Mouse (Mus musculus): ENCODE results near the gene Pkn2. TPM values are rescaled to one million over a fixed set of nuclear protein-coding genes. Genes with fewer than 3 reads are reported as not detected.
A peak's percentile ranks its signal among the peaks of the same experiment; 100 is the strongest.

Gene Pkn2
- total RNA-seq (2021) = 10 to 100 TPM; 38.6 to 39.5 TPM
- long read RNA-seq, experiment 1, full-length matches to known transcripts = 6 of 8 reads
- long read RNA-seq, experiment 1, partial matches to known transcripts = 1 of 8 reads
- long read RNA-seq, experiment 1, other reads (novel, unspliced or antisense) = 1 of 8 reads
- long read RNA-seq, experiment 2, full-length matches to known transcripts = 4 of 7 reads
- long read RNA-seq, experiment 2, partial matches to known transcripts = 0 of 7 reads
- long read RNA-seq, experiment 2, other reads (novel, unspliced or antisense) = 3 of 7 reads

GRCm38 (mm10) chr3:142881872-142882623, at the start of gene Pkn2:
TSS of gene Pkn2 (minus strand) at chr3:142882004.
- DNase-seq = peak; percentile 99

GRCm38 (mm10) chr3:142929906-142930305, 48.1 kb upstream of the Pkn2 start:
- DNase-seq = no peak

GRCm38 (mm10) chr3:142927311-142927710, 45.5 kb upstream of the Pkn2 start:
- no peak for DNase-seq

GRCm38 (mm10) chr3:142924831-142925348, 43.1 kb upstream of the Pkn2 start:
- DNase-seq = no peak

- no peak for DNase-seq
Observed at GRCm38 (mm10) chr3:142919070-142919469, 37.3 kb upstream of the Pkn2 start.

GRCm38 (mm10) chr3:142917760-142918439, 36.1 kb upstream of the Pkn2 start:
- peak in 1 of 2 experiments; percentile 4 for DNase-seq

GRCm38 (mm10) chr3:142917171-142917570, 35.4 kb upstream of the Pkn2 start:
- no peak for DNase-seq

GRCm38 (mm10) chr3:142913295-142913694, 31.5 kb upstream of the Pkn2 start:
- DNase-seq = no peak

GRCm38 (mm10) chr3:142899683-142900082, 17.9 kb upstream of the Pkn2 start:
- DNase-seq = no peak

GRCm38 (mm10) chr3:142898949-142899396, 17.2 kb upstream of the Pkn2 start:
- DNase-seq = peak in 1 of 2 experiments; percentile 39

- no peak for DNase-seq
Observed at GRCm38 (mm10) chr3:142890442-142890841, 8.6 kb upstream of the Pkn2 start.

GRCm38 (mm10) chr3:142886963-142887362, 5.2 kb upstream of the Pkn2 start:
- DNase-seq = no peak

GRCm38 (mm10) chr3:142884594-142884993, 2.8 kb upstream of the Pkn2 start:
- DNase-seq = no peak

- no peak for DNase-seq
Observed at GRCm38 (mm10) chr3:142881589-142881871, 274 bp downstream of the Pkn2 start.

- DNase-seq = peak in 1 of 2 experiments; percentile 57
Observed at GRCm38 (mm10) chr3:142880790-142881588, 815 bp downstream of the Pkn2 start.

GRCm38 (mm10) chr3:142863236-142863635, 18.6 kb downstream of the Pkn2 start:
- DNase-seq = no peak

- peak in 1 of 2 experiments; percentile 7 for DNase-seq
Observed at GRCm38 (mm10) chr3:142856832-142857231, 25.0 kb downstream of the Pkn2 start.

GRCm38 (mm10) chr3:142855961-142856472, 25.8 kb downstream of the Pkn2 start:
- peak; percentile 26 to 40 for DNase-seq

GRCm38 (mm10) chr3:142852911-142853310, 28.9 kb downstream of the Pkn2 start:
- DNase-seq = no peak

GRCm38 (mm10) chr3:142851631-142852030, 30.2 kb downstream of the Pkn2 start:
- no peak for DNase-seq

GRCm38 (mm10) chr3:142839961-142840360, 41.8 kb downstream of the Pkn2 start:
- no peak for DNase-seq

- DNase-seq = no peak
Observed at GRCm38 (mm10) chr3:142834761-142835160, 47.0 kb downstream of the Pkn2 start.
